Mouse (Mus musculus) kidney, postnatal 0 days (tissue): ENCODE data around the gene Tmem115. TPM values are rescaled to one million over a fixed set of nuclear protein-coding genes. Genes with fewer than 3 reads are reported as not detected.
A peak's percentile ranks its signal among the peaks of the same experiment; 100 is the strongest.
"Not testable (repeated sequence)": the region's sequence is repeated elsewhere in the genome, so short reads cannot be mapped to it uniquely, and the experiment has no call there.

Experiments used
- ATAC-seq: fragments of 200-750 bp; cut with Nextera tagmentation; replicated peaks from 2 replicates; pipeline ENCODE4 v1.8.0; 2017; ENCODE audit warnings: low read depth, moderate number of reproducible peaks, moderate TSS enrichment, moderate library complexity; ENCODE audit not compliant: low FRiP score
- DNase-seq: peaks from one replicate; pipeline ENCODE4 v3.0.0-alpha.2; 2016; ENCODE audit warnings: low spot score
- H3K27ac ChIP-seq: fragments of 300-500 bp; sonication (generic); 2 replicates; pipeline ENCODE4 v1.5.1; 2014; ENCODE audit warnings: mild to moderate bottlenecking
- H3K27me3 ChIP-seq: fragments of 300-500 bp; sonication (generic); 2 replicates; pipeline ENCODE4 v1.6.1; 2014; ENCODE audit warnings: low read length, mixed read lengths; ENCODE audit not compliant: insufficient read depth
- H3K36me3 ChIP-seq: fragments of 300-500 bp; sonication (generic); 2 replicates; pipeline ENCODE4 v1.6.1; 2014; ENCODE audit warnings: low read length, mixed read lengths; ENCODE audit not compliant: insufficient read depth
- H3K4me1 ChIP-seq: fragments of 300-500 bp; sonication (generic); replicated peaks from 2 replicates; pipeline ENCODE4 v1.6.1; 2014; ENCODE audit warnings: antibody characterized with exemption, low read length, mixed read lengths; ENCODE audit not compliant: insufficient read depth
- H3K4me2 ChIP-seq: fragments of 300-500 bp; sonication (generic); 2 replicates; pipeline ENCODE4 v1.6.1; 2014; ENCODE audit warnings: mild to moderate bottlenecking, low read length, moderate library complexity, mixed read lengths
- H3K4me3 ChIP-seq: fragments of 300-500 bp; sonication (generic); replicated peaks from 2 replicates; pipeline ENCODE4 v1.5.1; 2014; ENCODE audit warnings: low read depth, low read length
- H3K9ac ChIP-seq: fragments of 300-500 bp; sonication (generic); 2 replicates; pipeline ENCODE4 v1.6.1; 2014; ENCODE audit warnings: low read depth, low read length
- H3K9me3 ChIP-seq: fragments of 300-500 bp; sonication (generic); replicated peaks from 2 replicates; pipeline ENCODE4 v1.6.1; 2016; ENCODE audit warnings: low read length, inconsistent platforms, mixed read lengths
- CTCF ChIP-seq: IDR thresholded peaks from 2 replicates; pipeline ENCODE4 v1.5.1; 2016; ENCODE audit warnings: antibody characterized with exemption, low read depth, mild to moderate bottlenecking, moderate library complexity
- WGBS: fragments of 180-500 bp; shearing (Covaris S2); extraction: QIAGEN DNeasy Blood & Tissue Kit; methylation state at CpG from one replicate; pipeline ENCODE4 v1.1.7; 2014; 5-methylcytosine and 5-hydroxymethylcytosine counted together
- polyA plus RNA-seq: library from polyadenylated mRNA; unstranded; fragments of >200 nt; fragmentation: Nextera tagmentation; extraction: Ambion mirVana; gene quantifications from 2 replicates; pipeline ENCODE4 v1.2.1, GENCODE M21; 2015

The Tmem115 gene
- polyA plus RNA-seq, 1 experiment from 2014 or later, result 54.7 TPM

DNA sequence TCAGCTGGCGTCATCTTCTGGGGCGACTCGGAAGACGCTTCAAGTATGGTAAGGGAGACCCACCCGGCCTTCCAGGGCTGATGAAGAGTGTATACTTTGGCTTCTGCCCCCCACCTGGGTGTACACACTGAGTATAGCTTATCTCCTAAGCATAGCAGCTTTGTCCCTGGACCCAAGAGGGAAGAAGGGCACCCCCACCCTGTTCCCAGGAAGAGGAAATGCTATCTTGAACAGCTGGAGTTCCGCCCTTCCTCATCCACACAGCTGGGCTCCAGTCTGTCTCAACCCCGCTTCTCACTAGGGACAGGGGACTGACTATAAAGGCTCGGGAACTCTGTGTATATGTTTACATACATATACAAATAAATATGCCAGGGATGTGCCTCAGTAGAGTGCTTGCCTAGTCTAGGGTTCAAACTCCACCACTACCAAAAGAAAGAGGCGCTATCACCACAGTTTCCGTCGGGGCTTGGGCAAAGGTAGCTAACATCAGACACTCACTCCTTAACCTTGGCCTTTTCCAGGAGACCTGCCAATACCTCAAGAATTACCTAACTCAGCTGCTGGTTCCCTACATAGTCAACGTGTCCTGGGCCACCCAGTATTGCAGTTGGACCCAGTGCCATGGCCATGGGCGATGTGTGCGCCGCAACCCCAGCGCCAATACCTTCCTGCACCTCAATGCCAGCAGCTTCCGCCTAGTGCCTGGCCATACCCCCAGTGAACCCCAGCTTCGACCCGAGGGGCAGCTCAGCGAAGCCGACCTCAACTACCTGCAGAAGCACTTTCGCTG is 38.0 kb downstream of the Tmem115 start:
- DNase-seq (no peak), ATAC-seq (no peak)
- Histone ChIP-seq H3K36me3 (peaks cover 25% of the 10 kb centered on the region), H3K4me1 (peaks cover 28% of the 10 kb centered on the region), H3K4me3 (no peak overlapping the region), H3K9ac (no peak overlapping the region), H3K4me2 (0 out of 2 replicates have a peak overlapping the region, but pooled peaks have one; percentile 78), H3K9me3 (no peaks in the 10 kb centered on the region), H3K27me3 (no peaks in the 10 kb centered on the region), H3K27ac (no peak overlapping the region)
- TF ChIP-seq CTCF, result no peak
- WGBS, result 90% methylated on average over 22 of the region's 22 CpGs

DNA sequence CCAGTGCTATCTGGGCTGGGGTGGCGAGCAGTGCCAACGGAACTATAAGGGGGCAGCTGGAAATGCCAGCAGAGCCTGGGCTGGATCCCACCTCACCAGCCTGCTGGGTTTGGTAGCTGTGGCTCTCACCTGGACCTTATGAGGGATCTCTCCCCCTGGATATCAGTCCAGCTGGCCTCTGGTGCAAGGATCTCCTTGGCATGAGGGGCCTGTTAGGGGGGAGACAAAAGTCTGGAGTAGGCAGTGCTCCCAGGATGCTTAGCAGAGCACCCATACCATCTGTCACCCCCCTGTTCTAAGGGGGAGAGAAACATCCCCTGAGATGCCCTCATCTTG is 38.5 kb downstream of the Tmem115 start:
- WGBS, result 91% methylated on average over 2 of the region's 2 CpGs
- DNase-seq, result no peak
- no peak for TF ChIP-seq CTCF

DNA sequence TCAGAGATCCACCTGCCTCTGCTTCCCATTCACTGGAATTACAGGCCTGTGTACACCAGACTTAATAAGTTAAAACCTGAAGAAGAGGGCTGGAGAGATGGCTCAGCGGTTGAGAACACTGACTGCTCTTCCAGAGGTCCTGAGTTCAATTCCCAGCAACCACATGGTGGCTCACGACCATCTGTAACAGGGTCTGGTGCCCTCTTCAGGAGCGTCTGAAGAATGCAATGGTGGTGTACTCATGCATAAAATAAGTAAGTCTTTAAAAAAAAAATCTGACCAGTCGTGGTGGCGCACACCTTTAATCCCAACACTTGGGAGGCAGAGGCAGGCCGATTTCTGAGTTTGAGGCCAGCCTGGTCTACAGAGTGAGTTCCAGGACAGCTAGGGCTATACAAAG is 40.0 kb downstream of the Tmem115 start:
- peaks cover 31% of the 10 kb centered on the region for H3K4me1 ChIP-seq
- H3K27me3 ChIP-seq, H3K9ac ChIP-seq: not testable (repeated sequence)

More for the DNA sequence above, 38.5 kb downstream of the Tmem115 start:
- Histone ChIP-seq H3K9me3 (no peaks in the 10 kb centered on the region), H3K4me1 (peaks cover 30% of the 10 kb centered on the region), H3K4me2 (no peak overlapping the region), H3K4me3 (no peak overlapping the region), H3K27ac (no peak overlapping the region), H3K27me3 (no peaks in the 10 kb centered on the region), H3K9ac (no peak overlapping the region), H3K36me3 (peaks cover 25% of the 10 kb centered on the region)
- no peak for ATAC-seq

GRCm38 (mm10) chr9:107575579-107576356 is 42.0 kb downstream of the Tmem115 start:
- no peak for DNase-seq
- H3K27ac ChIP-seq, result peak overlapping the region; percentile 70
- H3K4me3 ChIP-seq, result no peak overlapping the region
- peaks cover 24% of the 10 kb centered on the region for H3K4me1 ChIP-seq
- no peak for ATAC-seq
- H3K9me3 ChIP-seq, result no peaks in the 10 kb centered on the region
- WGBS, result 77% methylated on average over 14 of the region's 14 CpGs
- H3K4me2 ChIP-seq, result no peak overlapping the region
- no peaks in the 10 kb centered on the region for H3K27me3 ChIP-seq
- no peak for TF ChIP-seq CTCF
- no peak overlapping the region for H3K9ac ChIP-seq
- H3K36me3 ChIP-seq, result peaks cover 25% of the 10 kb centered on the region

More for the DNA sequence above, 40.0 kb downstream of the Tmem115 start:
- not testable (repeated sequence) for H3K4me3 ChIP-seq, H3K4me2 ChIP-seq, H3K9me3 ChIP-seq, H3K27ac ChIP-seq, DNase-seq, ATAC-seq
- peaks cover 25% of the 10 kb centered on the region for H3K36me3 ChIP-seq
- 85% methylated on average over 6 of the region's 6 CpGs for WGBS
- TF ChIP-seq CTCF, result peak; percentile 27; the same call in 1 of the 2 replicates

DNA sequence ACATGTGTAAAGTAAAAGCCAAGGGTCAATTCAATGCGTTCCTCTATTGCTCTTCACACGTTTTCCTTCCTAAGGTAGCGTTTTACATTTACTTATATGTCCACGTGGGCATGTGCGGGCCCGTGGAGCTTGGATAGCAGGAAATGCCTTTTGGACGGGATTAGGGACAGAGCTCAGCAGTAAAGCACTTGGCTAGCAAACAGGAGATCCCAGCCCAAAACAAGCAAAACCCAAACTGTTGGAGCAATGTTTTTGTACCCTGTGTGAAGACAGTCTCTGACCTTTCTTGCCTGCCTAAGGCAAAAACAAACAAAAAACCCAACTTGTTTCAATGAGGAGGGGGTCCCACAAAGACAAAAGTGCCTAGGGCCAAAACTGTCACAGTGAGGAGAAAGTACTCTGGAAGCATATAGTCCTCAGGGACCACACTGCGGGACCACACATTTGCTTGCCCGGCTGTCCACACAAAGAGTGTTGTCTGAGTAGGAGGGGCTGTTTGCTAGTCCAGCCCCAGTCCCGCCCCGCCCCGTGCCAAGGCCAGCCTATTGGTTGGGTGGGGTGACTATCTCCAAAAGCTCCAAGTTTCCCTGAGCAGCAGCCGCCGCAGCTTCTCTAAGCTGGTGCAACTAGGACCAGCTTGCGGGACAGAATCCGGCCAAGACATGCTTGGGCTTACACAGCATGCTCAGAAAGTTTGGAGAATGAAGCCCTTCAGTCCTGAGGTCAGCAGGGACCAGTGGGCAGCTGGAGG is 42.8 kb downstream of the Tmem115 start, which contains the start of gene Hyal1:
Hyal1 (plus strand) TSS at position 571 of the 751 bp plus-strand sequence.
- TF ChIP-seq CTCF, result no peak
- ATAC-seq, result peak; percentile 67

DNA sequence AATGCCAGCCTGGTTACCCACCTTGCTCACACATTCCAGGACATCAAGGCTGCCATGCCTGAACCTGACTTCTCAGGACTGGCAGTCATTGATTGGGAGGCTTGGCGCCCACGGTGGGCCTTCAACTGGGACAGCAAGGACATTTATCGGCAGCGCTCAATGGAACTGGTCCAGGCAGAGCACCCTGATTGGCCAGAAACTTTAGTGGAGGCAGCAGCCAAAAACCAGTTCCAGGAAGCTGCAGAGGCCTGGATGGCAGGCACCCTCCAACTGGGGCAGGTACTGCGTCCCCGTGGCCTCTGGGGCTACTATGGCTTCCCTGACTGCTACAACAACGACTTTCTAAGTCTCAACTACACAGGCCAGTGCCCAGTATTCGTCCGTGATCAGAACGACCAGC is 44.1 kb downstream of the Tmem115 start:
- Histone ChIP-seq H3K9me3 (no peaks in the 10 kb centered on the region), H3K27ac (no peak overlapping the region), H3K9ac (no peak overlapping the region), H3K36me3 (peaks cover 10% of the 10 kb centered on the region), H3K4me1 (peaks cover 20% of the 10 kb centered on the region), H3K4me3 (no peak overlapping the region), H3K27me3 (no peaks in the 10 kb centered on the region), H3K4me2 (no peak overlapping the region)
- TF ChIP-seq CTCF, result no peak
- ATAC-seq, result no peak
- 92% methylated on average over 10 of the region's 10 CpGs for WGBS
- DNase-seq, result no peak

More for the DNA sequence above, 42.8 kb downstream of the Tmem115 start, which contains the start of gene Hyal1:
- peaks cover 24% of the 10 kb centered on the region for H3K36me3 ChIP-seq
- peaks cover 17% of the 10 kb centered on the region for H3K4me1 ChIP-seq
- H3K4me2 ChIP-seq, result peak within 1 kb of the TSS; percentile 54
- 14% methylated on average over 16 of the region's 16 CpGs for WGBS
- H3K27me3 ChIP-seq, result no peaks in the 10 kb centered on the region
- peak within 1 kb of the TSS; percentile 70 for H3K27ac ChIP-seq
- peak; percentile 94 for DNase-seq
- H3K9me3 ChIP-seq, result no peaks in the 10 kb centered on the region
- peak within 1 kb of the TSS; percentile 27 for H3K4me3 ChIP-seq
- H3K9ac ChIP-seq, result peak within 1 kb of the TSS; percentile 40
